Mouse (Mus musculus) telencephalon, adult 2 months (tissue): ENCODE data around the gene Gon4l.
A peak's percentile ranks its signal among the peaks of the same experiment; 100 is the strongest.

Source experiments
- DNase-seq: peaks from one replicate; pipeline ENCODE4 v3.0.0-alpha.2; 2011; ENCODE audit warnings: low read depth, low spot score

Gene Gon4l

GRCm38 (mm10) chr3:88912585-88912984, 77.6 kb downstream of the Gon4l start:
- no peak for DNase-seq

- peak; percentile 86 for DNase-seq
Observed at GRCm38 (mm10) chr3:88913511-88914383, 78.7 kb downstream of the Gon4l start, which contains the start of gene Msto1. Gene Msto1 (minus strand): TSS chr3:88913999.

- DNase-seq, result no peak
Observed at GRCm38 (mm10) chr3:88914384-88914810, 79.4 kb downstream of the Gon4l start.

- no peak for DNase-seq
Observed at GRCm38 (mm10) chr3:88918981-88919380, 84.0 kb downstream of the Gon4l start.

GRCm38 (mm10) chr3:88921411-88921810, 86.4 kb downstream of the Gon4l start:
- DNase-seq, result no peak

- DNase-seq, result no peak
Observed at GRCm38 (mm10) chr3:88923989-88924591, 89.1 kb downstream of the Gon4l start.

- DNase-seq, result no peak
Observed at GRCm38 (mm10) chr3:88925651-88926050, 90.6 kb downstream of the Gon4l start.

GRCm38 (mm10) chr3:88929501-88929900, 94.5 kb downstream of the Gon4l start:
- DNase-seq, result no peak

- DNase-seq, result no peak
Observed at GRCm38 (mm10) chr3:88939071-88939470, 104.0 kb downstream of the Gon4l start.

- DNase-seq, result no peak
Observed at GRCm38 (mm10) chr3:88939749-88940148, 104.7 kb downstream of the Gon4l start.

- DNase-seq, result no peak
Observed at GRCm38 (mm10) chr3:88942316-88942880, 107.4 kb downstream of the Gon4l start.

- no peak for DNase-seq
Observed at GRCm38 (mm10) chr3:88944109-88944508, 109.1 kb downstream of the Gon4l start.

- peak; percentile 71 for DNase-seq
Observed at GRCm38 (mm10) chr3:88949786-88950575, 115.0 kb downstream of the Gon4l start.

GRCm38 (mm10) chr3:88950576-88951326, 115.7 kb downstream of the Gon4l start, which contains the start of the genes Ash1l and Dap3:
Gene Ash1l (plus strand): TSS chr3:88950622.
Gene Dap3 (minus strand): TSS chr3:88951181.
- DNase-seq, result peak; percentile 55

GRCm38 (mm10) chr3:88951327-88951800, 116.3 kb downstream of the Gon4l start:
- no peak for DNase-seq

GRCm38 (mm10) chr3:88953246-88953645, 118.2 kb downstream of the Gon4l start:
- no peak for DNase-seq

GRCm38 (mm10) chr3:88953736-88954135, 118.7 kb downstream of the Gon4l start:
- DNase-seq, result no peak
